Mouse (Mus musculus): ENCODE results near the gene Dyrk3. TPM values are rescaled to one million over a fixed set of nuclear protein-coding genes. Genes with fewer than 3 reads are reported as not detected.

The Dyrk3 gene
- polyA plus RNA-seq (2014; fragmentation: Nextera tagmentation; extraction: Ambion mirVana) = 5.6 and 5.7 TPM in 2 replicates

DNA sequence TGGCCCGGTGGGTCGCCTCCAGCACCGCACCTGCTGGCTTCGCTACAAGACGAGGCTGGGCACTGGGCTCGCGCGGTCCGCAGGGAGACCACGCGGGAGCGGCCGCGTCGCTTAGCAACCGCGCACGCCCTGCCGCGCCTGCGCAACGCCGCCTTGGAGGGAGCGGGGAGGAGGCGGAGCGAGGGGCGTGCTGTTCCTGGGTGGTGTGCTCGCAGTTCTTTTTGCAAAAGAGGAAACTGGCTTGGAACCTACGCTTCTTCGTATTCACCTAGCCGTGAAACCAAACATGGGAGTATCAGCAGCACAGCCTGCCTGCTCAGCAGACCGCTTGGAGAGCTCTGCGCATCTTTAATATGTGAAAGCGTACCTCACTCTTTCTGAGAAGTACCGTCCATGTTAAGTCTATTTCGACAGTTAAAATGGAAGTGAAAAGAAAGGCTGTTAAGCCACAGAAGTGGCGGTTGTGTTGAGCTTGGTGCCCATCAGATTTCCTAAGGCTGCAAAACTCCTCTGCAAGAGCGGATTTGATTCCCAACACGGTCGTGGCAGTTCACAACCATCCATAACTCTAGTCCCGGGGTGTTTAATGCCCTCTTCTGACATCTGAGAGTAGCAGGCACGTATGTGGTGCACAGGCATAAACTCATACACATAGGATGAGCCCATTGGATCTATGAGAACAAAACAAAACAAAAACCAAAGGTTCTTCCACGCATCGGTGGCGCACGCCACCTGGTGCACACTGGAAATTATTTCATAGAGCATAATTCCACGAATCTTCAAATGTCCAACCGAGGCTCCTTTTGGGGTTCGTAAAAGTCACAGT, at the start of gene Dyrk3:
Gene Dyrk3 (minus strand): TSS at position 150 of the 826 bp plus-strand sequence.
- H3K27me3 ChIP-seq (replicated peaks; ENCODE audit: control insufficient read depth, insufficient read depth, low read length) = no peaks in the 10 kb centered on the region
- 0 out of 2 replicates have a peak, but pooled peaks cover 4% of the 10 kb centered on the region for H3K4me1 ChIP-seq (replicated peaks; ENCODE audit: control insufficient read depth, insufficient read depth, low read length)
- H3K4me2 ChIP-seq (ENCODE audit: low read length) = peak within 1 kb of the TSS; percentile 86
- H3K9me3 ChIP-seq (ENCODE audit: control insufficient read depth, low read length) = no peaks in the 10 kb centered on the region
- 3% methylated on average over 49 of the region's 49 CpGs for WGBS
- H3K36me3 ChIP-seq (ENCODE audit: control insufficient read depth, insufficient read depth, low read length) = no peaks in the 10 kb centered on the region
- peak within 1 kb of the TSS; percentile 86 for H3K4me3 ChIP-seq (ENCODE audit: low read depth, low read length)
- peak within 1 kb of the TSS; percentile 95 for H3K27ac ChIP-seq (ENCODE audit: low read depth)
- H3K9ac ChIP-seq (ENCODE audit: low read length) = peak within 1 kb of the TSS; percentile 63
- peak; percentile 93 for DNase-seq (ENCODE audit: low spot score)
- ATAC-seq (replicated peaks; ENCODE audit: low FRiP score, low TSS enrichment, low read depth) = peak; percentile 97

GRCm38 (mm10) chr1:131187856-131188255, 49.7 kb upstream of the Dyrk3 start:
- no peak for ATAC-seq (replicated peaks; ENCODE audit: low FRiP score, low TSS enrichment, low read depth)
- 77% methylated on average over 5 of the region's 5 CpGs for WGBS
- Histone ChIP-seq H3K4me1 (replicated peaks; ENCODE audit: control insufficient read depth, insufficient read depth, low read length) (0 out of 2 replicates have a peak, but pooled peaks cover 4% of the 10 kb centered on the region), H3K36me3 (ENCODE audit: control insufficient read depth, insufficient read depth, low read length) (0 out of 2 replicates have a peak, but pooled peaks cover 3% of the 10 kb centered on the region), H3K4me3 (ENCODE audit: low read depth, low read length) (no peak overlapping the region), H3K9ac (ENCODE audit: low read length) (no peak overlapping the region), H3K27ac (ENCODE audit: low read depth) (no peak overlapping the region), H3K9me3 (ENCODE audit: control insufficient read depth, low read length) (no peaks in the 10 kb centered on the region), H3K4me2 (ENCODE audit: low read length) (no peak overlapping the region), H3K27me3 (replicated peaks; ENCODE audit: control insufficient read depth, insufficient read depth, low read length) (no peaks in the 10 kb centered on the region)
- no peak for DNase-seq (ENCODE audit: low spot score)

GRCm38 (mm10) chr1:131186995-131187394, 48.9 kb upstream of the Dyrk3 start:
- H3K27me3 ChIP-seq (replicated peaks; ENCODE audit: control insufficient read depth, insufficient read depth, low read length) = no peaks in the 10 kb centered on the region
- no peaks in the 10 kb centered on the region for H3K9me3 ChIP-seq (ENCODE audit: control insufficient read depth, low read length)
- 0 out of 2 replicates have a peak, but pooled peaks cover 3% of the 10 kb centered on the region for H3K36me3 ChIP-seq (ENCODE audit: control insufficient read depth, insufficient read depth, low read length)
- no peak overlapping the region for H3K4me2 ChIP-seq (ENCODE audit: low read length)
- H3K27ac ChIP-seq (ENCODE audit: low read depth) = no peak overlapping the region
- 0 out of 2 replicates have a peak, but pooled peaks cover 4% of the 10 kb centered on the region for H3K4me1 ChIP-seq (replicated peaks; ENCODE audit: control insufficient read depth, insufficient read depth, low read length)
- 79% methylated on average over 6 of the region's 6 CpGs for WGBS
- ATAC-seq (replicated peaks; ENCODE audit: low FRiP score, low TSS enrichment, low read depth) (no peak), DNase-seq (ENCODE audit: low spot score) (no peak)
- H3K4me3 ChIP-seq (ENCODE audit: low read depth, low read length) = no peak overlapping the region
- H3K9ac ChIP-seq (ENCODE audit: low read length) = no peak overlapping the region

DNA sequence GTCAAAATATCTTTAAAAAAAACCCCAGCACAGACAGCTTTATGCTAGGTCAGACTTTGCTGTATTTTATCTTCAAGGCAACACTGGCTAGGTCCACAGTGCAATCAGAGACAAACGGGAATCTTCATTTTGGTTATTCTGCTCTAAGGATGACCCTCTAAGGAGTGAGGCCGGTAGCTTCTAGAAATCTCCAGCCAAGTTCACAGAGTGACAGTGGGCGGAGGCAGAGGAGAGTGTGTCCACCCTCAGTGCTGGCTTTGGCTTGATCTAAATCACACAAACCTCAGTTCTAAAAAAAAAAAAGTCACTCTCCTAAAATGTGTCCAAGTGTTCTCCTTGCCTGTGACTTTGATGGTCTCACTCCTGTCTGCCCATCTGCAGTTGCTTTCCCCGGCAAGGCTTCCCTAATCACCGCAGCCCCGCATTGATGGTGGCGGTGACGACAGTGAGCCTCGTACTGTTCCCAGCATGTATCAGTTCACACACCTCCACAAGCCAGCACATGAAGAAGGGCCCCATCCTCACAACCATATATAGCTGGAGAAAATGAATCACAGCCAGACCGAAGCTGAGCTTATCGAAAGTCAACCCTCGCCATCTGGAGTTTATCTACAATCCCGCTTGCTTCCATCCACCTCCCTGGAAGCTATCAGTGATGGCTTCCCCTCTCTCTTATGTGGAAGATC, 47.8 kb upstream of the Dyrk3 start:
- no peak overlapping the region for H3K27ac ChIP-seq (ENCODE audit: low read depth)
- no peak overlapping the region for H3K9ac ChIP-seq (ENCODE audit: low read length)
- no peak overlapping the region for H3K4me3 ChIP-seq (ENCODE audit: low read depth, low read length)
- ATAC-seq (replicated peaks; ENCODE audit: low FRiP score, low TSS enrichment, low read depth) (no peak), DNase-seq (ENCODE audit: low spot score) (no peak)
- H3K36me3 ChIP-seq (ENCODE audit: control insufficient read depth, insufficient read depth, low read length) = 0 out of 2 replicates have a peak, but pooled peaks cover 3% of the 10 kb centered on the region
- no peaks in the 10 kb centered on the region for H3K9me3 ChIP-seq (ENCODE audit: control insufficient read depth, low read length)
- no peak overlapping the region for H3K4me2 ChIP-seq (ENCODE audit: low read length)
- WGBS = 76% methylated on average over 13 of the region's 13 CpGs
- 0 out of 2 replicates have a peak, but pooled peaks cover 4% of the 10 kb centered on the region for H3K4me1 ChIP-seq (replicated peaks; ENCODE audit: control insufficient read depth, insufficient read depth, low read length)
- H3K27me3 ChIP-seq (replicated peaks; ENCODE audit: control insufficient read depth, insufficient read depth, low read length) = no peaks in the 10 kb centered on the region

DNA sequence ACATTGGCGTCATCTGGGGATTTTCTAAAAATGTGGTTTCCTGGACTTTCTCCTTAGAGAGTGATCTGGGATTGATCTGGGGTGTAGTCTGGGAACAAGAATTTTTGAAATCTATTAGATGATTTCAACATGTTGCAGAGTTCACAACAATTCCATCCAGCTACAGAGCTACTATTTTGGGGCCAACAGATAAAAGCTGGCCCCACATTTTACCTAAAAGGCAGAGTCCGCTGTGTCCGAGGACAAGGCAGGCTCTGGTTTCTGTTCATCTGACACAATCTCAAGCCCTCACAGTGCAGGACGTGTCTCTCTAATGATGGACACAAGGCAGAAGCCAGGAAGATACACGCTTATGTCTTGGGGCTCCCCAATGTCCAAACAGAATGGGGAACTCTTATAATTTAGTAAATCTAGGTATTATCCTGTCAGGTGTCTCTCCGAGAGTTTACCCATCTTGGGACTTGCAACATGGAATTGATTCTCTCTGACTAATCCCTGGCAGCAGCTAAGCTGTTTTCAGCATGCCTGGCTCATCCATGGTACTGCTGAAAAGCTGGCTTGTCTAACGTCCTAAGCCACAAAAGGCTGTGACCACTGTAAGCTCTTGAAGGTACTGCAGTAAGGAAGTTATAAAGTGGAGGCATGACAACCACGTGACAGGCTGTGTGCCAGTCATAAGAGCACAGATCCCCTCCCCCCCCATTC, 47.0 kb upstream of the Dyrk3 start:
- ATAC-seq (replicated peaks; ENCODE audit: low FRiP score, low TSS enrichment, low read depth) = no peak
- WGBS = 70% methylated on average over 8 of the region's 8 CpGs
- Histone ChIP-seq H3K9ac (ENCODE audit: low read length) (no peak overlapping the region), H3K36me3 (ENCODE audit: control insufficient read depth, insufficient read depth, low read length) (0 out of 2 replicates have a peak, but pooled peaks cover 6% of the 10 kb centered on the region), H3K27me3 (replicated peaks; ENCODE audit: control insufficient read depth, insufficient read depth, low read length) (no peaks in the 10 kb centered on the region), H3K9me3 (ENCODE audit: control insufficient read depth, low read length) (no peaks in the 10 kb centered on the region), H3K27ac (ENCODE audit: low read depth) (no peak overlapping the region), H3K4me3 (ENCODE audit: low read depth, low read length) (no peak overlapping the region), H3K4me2 (ENCODE audit: low read length) (no peak overlapping the region), H3K4me1 (replicated peaks; ENCODE audit: control insufficient read depth, insufficient read depth, low read length) (0 out of 2 replicates have a peak, but pooled peaks cover 4% of the 10 kb centered on the region)
- DNase-seq (ENCODE audit: low spot score) = no peak

- no peak overlapping the region for H3K27ac ChIP-seq (ENCODE audit: low read depth)
- H3K4me2 ChIP-seq (ENCODE audit: low read length) = no peak overlapping the region
- DNase-seq (ENCODE audit: low spot score) (no peak), ATAC-seq (replicated peaks; ENCODE audit: low FRiP score, low TSS enrichment, low read depth) (no peak)
- 78% methylated on average over 9 of the region's 9 CpGs for WGBS
- 0 out of 2 replicates have a peak, but pooled peaks cover 13% of the 10 kb centered on the region for H3K36me3 ChIP-seq (ENCODE audit: control insufficient read depth, insufficient read depth, low read length)
- H3K4me1 ChIP-seq (replicated peaks; ENCODE audit: control insufficient read depth, insufficient read depth, low read length) = 0 out of 2 replicates have a peak, but pooled peaks cover 4% of the 10 kb centered on the region
- no peak overlapping the region for H3K9ac ChIP-seq (ENCODE audit: low read length)
- no peaks in the 10 kb centered on the region for H3K27me3 ChIP-seq (replicated peaks; ENCODE audit: control insufficient read depth, insufficient read depth, low read length)
- no peak overlapping the region for H3K4me3 ChIP-seq (ENCODE audit: low read depth, low read length)
- H3K9me3 ChIP-seq (ENCODE audit: control insufficient read depth, low read length) = no peaks in the 10 kb centered on the region
Observed at GRCm38 (mm10) chr1:131184253-131184955, 46.3 kb upstream of the Dyrk3 start.

DNA sequence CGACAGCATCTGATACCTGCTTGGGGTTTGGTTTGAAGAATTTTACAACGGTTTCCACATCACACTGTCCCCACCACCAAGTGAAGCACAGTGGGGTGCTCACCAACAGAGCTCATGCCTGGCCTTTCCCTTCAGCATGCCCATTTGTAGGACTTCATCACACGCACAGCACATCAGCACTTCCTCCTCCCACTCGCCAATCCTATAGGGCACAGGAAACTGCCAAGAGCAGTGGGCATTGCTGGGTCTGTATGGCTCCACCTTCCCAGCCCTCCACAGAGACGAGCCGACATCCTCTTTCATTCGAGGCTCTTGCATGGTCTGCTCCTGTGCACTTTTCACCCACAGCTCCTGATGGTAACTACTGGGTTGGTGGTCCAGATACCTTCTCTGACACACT, 45.1 kb upstream of the Dyrk3 start:
- Histone ChIP-seq H3K9me3 (ENCODE audit: control insufficient read depth, low read length) (no peaks in the 10 kb centered on the region), H3K27ac (ENCODE audit: low read depth) (no peak overlapping the region), H3K4me3 (ENCODE audit: low read depth, low read length) (no peak overlapping the region), H3K4me2 (ENCODE audit: low read length) (no peak overlapping the region), H3K9ac (ENCODE audit: low read length) (no peak overlapping the region), H3K4me1 (replicated peaks; ENCODE audit: control insufficient read depth, insufficient read depth, low read length) (0 out of 2 replicates have a peak, but pooled peaks cover 4% of the 10 kb centered on the region), H3K36me3 (ENCODE audit: control insufficient read depth, insufficient read depth, low read length) (peaks cover 20% of the 10 kb centered on the region), H3K27me3 (replicated peaks; ENCODE audit: control insufficient read depth, insufficient read depth, low read length) (no peaks in the 10 kb centered on the region)
- WGBS = 81% methylated on average over 7 of the region's 7 CpGs
- DNase-seq (ENCODE audit: low spot score) = no peak
- no peak for ATAC-seq (replicated peaks; ENCODE audit: low FRiP score, low TSS enrichment, low read depth)
